Mouse (Mus musculus): Measurements from ENCODE around the gene Col20a1.

Col20a1 gene

DNA sequence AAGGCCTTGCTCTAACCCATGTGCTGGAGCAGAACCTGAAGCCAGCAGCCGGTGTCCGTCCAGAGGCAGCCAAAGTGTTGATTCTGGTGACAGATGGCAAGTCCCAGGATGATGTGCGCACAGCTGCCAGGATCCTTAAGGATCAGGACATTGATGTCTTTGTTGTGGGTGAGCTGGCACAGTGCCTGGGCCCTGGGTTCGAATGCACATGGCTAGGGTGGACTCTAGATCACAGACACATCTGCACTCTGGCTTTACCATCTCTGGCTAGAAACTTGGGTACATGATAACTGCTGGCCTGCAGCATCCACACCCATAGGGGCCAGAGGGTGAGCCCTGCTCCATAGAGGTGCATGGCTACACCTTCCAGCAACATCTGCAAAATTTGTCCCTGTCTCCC is 9.1 kb downstream of the Col20a1 start:
- DNase-seq: no peak

DNA sequence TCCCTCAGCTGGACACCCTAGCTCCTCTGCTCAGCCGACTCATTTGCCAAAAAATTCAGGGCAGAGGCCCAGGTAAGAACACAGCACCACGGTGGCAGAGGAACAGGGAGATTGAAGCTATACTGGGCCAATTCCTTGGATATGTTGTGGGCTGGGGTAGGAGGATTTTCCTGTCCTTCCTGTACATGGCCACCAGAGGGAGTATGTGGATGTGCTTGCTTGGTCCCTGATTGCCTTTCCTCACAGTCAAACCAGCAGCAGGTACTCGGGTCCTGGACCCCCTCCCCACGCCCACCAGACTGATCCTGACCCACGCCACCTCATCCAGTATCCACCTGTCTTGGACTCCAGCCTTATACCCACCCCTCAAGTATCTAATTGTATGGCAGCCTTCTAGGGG is 10.1 kb downstream of the Col20a1 start:
- DNase-seq: peak; percentile 21 to 44

DNA sequence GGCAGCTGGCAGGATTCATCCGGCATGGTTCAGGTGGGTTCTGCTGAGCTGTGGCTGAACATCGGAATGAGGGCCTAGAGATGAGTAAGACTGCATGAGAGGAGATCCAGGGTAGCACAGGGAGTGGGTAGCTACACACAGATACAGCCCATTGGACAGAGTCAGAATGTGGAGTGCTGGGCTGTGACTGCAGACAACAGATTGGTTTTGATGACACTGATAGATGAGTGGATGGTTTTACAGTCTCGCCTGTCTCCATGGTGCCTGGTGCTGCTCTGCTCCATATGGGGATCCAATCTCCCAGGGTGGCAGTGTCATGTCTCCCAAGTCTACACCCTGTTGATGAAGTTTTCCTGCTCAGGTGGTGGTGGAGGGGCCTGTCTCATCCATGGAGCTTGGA is 10.6 kb downstream of the Col20a1 start:
- DNase-seq: no peak

DNA sequence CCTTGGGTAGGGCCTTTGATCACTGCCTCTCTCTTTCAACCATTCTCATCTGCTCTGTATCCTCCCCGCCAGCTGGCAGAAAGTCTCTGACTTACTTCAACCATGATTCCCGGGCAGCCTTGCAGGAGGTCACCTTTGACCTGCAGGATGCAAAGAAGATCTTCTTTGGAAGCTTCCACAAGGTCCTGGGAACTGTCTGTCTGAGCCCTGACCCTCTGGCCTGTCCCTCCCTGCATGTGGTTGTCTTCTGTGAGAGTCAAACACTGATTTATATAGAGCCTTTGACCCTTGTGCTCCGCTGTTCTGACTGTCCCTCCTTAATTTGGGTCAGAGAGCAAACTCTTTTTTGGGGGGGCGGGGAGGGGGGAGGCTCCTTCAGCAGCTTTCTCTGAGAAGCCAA is 20.7 kb downstream of the Col20a1 start:
- DNase-seq: peak in 1 of 2 experiments; percentile 19

DNA sequence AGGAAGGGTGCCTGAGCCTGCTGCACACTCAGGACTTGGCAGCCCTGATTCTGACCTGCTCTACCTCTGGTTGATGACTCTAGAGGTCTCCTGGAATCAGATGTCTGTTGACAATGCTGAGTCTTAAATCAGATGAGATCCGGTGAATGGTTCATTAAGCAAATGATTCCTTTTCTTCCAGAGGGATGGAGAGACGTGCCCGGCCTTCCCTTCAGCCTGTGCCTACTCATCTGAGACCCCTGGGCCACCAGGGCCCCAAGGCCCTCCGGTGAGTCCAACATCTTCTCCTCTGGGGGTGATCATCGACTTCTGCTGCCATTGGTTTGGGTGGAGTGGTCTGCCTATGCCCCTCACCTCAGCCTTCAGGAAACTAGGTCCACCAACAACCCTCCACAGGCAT is 22.0 kb downstream of the Col20a1 start:
- DNase-seq: no peak

DNA sequence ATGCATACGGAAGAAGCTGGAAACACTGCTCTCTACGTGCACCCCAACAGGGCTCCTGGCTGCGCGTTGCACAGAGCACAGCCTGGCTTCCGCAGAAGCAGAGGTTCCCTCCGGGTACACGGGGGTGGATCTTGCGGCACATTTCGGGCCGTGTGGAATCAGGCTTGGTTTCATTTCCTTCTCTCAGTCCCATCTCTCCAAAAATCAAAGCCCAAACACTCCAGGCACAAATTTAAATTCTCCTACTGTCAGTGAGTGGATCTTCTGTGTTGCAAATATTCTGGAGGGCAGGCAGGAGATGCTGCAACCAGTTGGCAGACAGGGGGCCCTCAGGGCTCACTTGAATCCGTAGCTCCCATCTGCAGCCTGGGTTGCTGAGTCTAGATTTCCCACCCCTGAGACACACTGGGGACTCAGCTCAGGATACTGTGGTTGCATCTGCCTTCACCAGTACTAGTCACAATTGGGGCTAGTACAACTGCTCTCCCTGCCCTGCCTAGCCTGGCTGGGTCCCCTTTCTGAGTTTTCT is 45.1 kb downstream of the Col20a1 start:
- DNase-seq: no peak

DNA sequence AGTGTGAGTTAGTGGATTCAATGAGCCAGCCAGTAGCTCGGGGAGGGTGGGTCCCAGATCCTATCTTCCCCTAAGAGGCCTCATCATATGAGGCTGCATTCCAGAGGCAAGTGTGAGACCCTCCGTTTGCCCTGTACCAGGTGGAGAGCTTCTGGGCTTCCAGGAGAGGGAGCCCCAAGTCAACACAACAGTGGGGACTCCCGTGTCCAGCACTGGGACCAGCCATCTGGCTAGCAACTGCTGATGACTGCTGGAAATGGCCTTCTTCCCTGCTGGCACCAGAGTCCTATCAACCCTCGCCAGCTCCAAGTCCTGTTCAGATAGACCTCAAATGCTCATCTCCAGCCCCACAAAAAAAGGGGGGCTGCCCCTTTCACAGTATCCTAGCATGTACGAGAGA is 46.1 kb downstream of the Col20a1 start:
- DNase-seq: no peak

DNA sequence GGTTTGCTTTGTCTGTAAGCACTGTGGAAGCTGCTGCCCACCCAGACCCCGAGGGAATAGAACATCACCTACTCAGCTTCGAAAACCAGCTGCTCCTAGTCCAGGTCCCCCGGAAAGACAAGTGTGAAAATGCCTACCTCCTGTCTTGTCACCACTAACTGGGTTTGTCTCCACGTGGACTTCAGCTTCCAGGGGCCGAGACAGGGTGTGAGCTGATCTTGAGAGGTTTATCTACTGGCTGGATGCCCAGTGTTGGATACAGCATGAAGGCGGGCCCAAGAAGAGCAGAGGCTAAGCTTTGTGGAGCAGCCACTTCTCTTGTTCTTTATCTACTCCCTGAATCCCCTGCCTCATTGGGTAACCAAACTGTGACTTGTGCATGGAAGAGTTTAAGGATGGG is 47.0 kb downstream of the Col20a1 start:
- no peak for DNase-seq

DNA sequence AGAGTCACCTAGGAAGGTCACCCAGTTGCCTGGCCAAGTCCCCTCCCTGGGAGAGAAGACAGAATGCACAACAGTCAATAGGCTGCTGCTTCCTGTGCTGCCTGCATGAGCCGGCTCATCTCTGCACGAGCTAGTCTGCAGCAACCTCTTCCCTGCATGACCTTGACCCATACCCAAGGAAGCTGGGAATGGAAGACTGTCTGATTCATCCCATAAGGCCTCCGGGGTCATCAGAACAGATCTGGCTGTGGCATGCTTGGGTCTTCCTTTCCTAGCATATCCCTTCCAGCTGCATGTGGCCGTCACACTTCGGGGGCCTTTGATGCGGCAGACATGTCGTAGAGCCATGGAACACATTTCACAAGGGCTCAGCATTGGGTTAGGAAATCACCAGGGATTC is 48.9 kb downstream of the Col20a1 start:
- no peak for DNase-seq

DNA sequence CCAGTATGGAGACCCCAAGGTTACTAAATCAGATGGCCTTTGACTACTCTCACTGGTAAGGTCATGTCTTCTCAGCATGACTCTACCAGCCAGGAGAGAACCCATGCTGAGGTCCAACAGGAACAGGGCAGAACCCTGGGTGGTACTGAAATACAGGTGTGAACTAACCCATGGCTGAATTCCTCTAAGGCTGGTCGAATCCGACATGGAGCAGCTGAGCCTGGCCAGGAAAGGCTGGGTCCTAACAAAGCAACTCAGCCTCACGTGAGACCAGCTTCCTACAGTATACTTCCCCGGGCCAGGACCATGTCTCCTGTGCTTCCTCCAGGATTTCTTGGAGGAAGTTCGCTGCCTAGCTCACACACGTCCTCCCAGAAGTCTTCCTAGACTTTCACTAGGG is 50.2 kb downstream of the Col20a1 start:
- DNase-seq: no peak

DNA sequence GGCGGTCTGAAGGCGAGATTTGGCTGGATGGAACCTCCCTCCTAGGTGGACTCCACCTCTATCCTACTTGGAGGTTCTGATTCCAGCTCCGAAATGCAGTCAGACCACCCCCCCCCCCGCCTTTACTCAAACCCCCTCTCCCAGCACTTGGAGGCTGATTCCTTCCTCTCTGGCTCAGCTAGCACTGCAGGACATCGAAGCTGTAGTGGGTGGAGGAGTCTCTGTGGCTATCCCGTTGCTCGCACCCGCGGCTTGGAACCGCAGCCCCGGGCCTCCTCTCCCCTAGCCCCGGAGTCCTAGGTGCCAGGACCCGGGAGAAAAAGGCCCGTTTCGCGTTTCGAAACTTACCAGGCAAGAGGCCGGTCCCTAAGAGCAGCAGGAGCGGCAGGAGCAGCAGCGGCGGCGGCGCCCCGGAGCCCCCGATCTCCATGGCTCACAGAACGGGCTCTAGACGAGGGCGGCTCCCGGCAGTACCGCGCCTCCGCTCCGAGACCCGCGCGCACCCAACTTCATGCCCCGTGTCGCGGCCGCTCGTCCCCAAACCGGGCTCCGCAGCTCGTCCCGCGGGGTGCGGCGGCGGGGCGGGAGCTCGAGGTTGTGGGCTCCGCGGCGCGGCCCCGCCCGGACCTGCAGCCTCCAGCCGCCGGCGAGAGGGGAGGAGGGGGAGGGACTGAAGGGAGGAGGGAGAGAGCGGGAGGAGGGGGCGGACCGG is 52.5 kb downstream of the Col20a1 start:
- peak in 1 of 2 experiments; percentile 25 for DNase-seq

DNA sequence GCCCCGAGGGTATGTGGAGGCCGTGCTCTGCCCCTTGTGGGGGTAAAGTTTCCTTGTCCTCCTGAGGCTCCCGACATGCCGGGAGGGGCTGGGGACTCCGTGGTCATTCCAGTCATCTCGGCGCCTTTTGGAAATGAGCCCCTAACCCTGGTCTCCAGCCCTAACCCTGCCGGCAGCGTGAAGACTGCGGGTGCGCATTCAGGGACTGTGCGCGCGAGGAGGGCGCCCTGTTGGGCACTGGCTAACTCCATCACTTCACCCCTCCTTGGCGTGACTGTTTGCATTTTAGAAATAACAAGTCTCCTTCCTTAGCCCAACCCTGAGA is 53.0 kb downstream of the Col20a1 start:
- no peak for DNase-seq

DNA sequence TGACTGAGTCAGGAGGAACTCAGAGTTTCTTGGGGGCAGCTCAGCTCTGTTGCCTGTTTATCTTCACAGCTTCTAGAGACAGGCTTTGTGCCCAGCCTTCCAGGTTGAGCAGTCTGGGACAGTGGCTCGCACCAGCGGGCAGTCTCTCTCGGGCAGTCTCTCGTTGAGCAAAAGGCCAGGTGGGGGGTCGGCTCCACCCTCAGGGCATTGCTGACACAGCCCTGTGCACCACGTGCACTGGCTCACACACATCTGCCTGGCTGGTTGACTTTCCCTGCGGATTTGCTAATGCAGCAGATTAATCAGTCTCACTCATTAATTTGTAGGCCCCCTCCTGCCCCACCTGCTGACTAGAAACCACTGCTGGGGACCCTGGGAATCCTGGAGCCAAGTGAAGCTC is 55.6 kb downstream of the Col20a1 start:
- DNase-seq: peak; percentile 87 to 88

DNA sequence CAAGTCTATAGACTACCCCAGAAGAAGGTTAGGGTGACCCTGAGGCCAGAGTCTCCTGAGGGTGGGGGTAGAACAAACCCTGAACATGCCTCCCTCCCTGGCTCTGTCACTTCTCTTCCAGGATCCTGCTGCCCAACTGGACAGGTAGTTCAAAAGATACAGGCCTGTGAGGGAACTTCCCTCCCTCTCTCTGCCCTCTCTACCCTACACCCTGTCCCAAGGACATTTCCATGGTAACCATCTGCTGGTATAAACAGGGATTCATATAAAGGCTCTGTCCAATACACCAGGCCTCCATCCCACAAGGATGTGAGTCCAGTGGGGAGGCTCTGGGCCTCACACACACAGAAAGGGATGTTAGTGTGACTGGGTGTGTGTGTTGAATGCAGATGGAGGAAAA is 56.0 kb downstream of the Col20a1 start:
- peak in 1 of 2 experiments; percentile 52 for DNase-seq

DNA sequence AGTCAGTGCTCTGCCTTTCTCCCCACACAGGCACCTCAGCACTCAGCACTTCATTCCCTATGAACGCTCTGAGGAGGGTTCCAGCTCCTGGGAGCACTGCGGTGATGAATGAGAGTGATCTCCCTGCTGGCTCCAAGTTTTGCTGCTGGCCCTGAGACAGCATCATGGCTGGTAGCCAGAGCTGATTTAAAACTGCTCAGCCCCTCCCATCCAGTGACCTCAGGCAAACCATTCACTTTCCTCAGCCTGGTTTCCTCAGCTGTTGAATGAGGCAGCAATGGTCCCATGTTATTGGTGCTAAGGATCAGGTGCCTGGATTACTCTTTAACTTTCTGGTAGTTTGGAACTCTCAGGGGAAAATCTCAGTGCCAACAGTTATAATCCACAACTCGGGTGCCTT is 57.1 kb downstream of the Col20a1 start, which contains the start of gene Chrna4:
Gene Chrna4, minus strand, starts transcription at position 110 of the 400 bp plus-strand sequence.
- DNase-seq: peak; percentile 83 to 87

DNA sequence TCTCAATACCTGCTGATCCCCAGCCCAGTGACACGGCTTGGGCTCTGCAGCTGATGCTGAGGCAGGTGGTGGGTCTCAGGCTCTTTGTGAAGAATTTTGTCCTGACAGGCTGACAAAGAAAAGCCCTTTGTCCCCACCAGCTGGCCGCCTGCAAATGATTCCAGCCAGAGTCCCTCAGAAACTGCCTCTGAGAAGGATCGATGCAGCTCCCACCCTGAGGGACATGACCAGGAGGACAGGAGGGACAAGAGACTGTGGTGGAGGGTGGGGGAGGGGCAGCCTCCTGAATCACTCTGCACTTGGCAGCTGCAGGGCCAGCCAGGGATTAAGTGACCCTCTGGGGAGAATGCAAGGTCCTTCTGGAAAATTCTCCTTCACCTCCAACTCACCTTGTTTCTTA is 57.7 kb downstream of the Col20a1 start:
- DNase-seq: no peak

DNA sequence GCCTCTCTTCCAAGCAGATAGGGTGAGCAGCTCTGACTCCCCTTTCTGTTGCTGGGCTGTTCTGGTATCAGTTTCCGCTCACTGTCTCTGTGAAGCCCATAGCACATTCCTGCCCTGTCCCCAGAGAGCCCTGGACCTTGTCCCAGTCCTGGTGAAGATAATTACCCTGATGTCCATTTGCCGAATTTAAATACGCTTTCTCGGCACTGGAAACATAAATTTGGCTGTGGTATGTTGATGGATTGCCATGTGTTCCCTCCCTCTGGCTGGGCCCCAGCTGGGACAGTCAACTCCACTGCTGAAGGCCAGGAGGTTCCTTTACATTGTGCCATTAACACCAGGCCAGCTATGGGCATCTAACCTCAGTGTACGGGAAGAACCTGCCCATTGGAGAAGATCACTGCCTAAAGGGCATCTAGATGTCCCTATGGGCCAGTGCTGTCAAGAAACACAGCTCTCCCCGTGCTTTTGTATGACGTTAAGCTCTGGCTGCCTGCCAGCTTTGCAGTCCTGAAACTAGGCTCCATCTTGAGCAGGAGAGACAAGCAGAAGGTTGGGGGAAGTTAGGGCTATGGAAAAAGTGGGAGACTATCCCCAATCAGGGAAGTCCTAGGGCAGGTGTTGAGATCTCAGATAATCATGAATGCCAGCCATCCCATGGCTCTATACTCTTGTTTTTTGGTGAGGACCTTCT is 62.1 kb downstream of the Col20a1 start:
- peak in 1 of 2 experiments; percentile 36 for DNase-seq

DNA sequence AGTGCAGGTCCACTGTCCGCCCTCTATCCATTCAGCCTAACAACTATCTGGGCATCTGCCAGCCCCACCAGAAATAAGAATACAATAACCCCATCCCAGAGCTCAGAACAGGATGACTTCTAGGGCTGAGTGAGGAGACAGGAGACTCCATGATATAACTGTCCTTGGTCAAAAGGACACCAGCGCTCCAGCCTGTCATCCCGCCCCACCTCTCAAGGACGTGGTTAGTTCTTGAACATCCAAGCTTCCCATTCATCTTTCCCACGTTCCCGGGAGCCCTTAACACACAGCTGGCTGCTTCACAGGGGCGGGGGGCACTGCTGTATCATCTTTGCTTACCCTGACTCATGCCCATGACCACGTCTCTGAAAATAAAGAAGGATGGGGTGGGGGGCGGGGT is 62.7 kb downstream of the Col20a1 start:
- DNase-seq: no peak

DNA sequence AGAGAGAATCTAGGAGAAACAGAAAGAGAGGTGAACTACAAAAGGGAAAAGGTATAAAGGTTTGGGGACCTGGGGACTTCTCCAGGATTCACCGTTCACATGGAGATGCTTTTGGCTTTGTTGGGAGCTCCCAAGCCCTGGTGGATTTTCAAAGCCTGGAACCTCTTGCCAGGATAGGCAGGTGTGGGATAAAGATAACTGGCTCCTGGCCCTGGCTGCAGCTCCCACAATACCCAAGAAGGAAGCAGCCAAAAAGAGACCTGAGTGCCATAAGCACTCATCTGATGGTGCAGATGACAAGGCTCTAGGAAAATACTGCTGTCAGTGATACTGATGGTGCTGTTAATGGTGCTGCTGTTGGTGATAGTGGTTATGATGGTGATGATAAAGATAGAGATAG is 65.8 kb downstream of the Col20a1 start:
- DNase-seq: no peak

DNA sequence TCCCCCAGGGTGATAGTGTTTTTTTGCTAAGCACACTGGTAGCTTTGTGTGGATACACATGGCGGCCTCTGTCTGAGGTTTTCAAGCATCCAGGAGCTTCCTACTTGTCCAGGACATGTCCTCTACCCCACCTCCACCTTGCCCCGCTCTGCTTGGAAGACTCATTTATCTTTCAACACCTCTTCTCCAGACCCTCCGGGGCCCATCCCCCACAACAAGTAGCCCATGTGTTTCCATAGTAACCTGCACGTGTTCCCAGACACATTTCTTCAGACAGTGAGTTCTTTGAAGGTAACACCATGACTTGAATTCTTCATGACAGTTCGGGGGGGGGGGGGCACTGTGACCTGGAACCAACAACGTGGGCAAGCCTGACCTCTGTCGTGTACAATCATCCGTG is 71.0 kb downstream of the Col20a1 start:
- no peak for DNase-seq

DNA sequence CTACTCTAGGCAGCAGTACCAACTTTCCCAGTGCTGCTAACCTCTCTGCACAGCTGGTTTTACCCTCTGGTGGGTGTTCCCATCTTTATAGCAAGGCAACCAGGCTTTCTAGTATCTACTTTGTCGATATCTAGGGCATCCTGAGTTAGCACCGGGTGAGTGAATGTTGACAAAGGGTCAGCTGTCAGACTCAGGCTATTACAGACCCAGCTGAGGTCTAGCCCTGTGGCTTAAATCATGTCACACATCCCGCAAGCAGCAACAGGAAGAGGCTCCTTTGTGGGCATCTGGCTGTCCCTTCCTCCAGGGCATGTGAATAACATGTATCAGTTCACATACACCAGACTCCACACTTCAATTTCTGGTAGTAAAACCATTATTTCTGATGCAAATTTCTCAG is 71.9 kb downstream of the Col20a1 start:
- DNase-seq: no peak

DNA sequence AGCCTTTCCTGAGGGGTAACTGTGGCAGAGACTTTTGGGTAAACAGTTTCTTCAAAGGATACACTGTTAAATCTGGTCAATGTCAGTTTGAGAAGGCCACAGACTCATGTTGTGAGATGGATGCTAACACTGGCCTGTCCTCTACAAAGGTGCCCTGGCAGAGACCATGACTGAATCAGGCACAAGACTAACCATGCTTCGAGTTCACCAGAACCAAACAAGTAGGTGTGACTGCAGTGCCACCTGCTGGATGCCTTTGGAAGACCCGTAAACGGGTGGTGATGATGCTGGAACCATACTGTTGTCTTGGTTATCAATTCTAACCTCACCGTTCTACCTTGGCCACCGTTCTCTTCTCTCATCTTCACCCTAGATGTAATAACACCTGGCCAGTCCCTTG is 73.8 kb downstream of the Col20a1 start:
- DNase-seq: peak; percentile 63 to 89

DNA sequence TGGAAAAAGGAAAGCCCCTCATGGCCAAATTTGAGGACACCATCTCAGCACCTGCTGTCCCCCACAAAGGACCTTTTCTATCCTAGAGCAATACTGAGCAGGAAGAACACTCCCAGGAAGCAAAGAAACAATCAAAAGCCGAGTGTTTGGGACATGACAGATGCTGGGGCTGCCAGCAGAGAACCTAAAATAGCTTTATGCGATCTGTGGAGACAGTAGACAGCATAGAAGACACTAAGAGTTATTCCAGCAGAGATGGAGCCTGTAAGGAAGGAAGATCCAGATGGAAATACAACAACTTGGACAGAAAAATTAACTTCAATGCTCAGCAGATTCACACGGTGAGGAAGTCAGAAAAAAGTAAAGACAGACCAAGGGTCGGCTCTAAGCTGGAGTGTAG is 79.5 kb downstream of the Col20a1 start:
- DNase-seq: no peak
